Mouse (Mus musculus): Measurements from ENCODE around the gene Padi4. TPM values are rescaled to one million over a fixed set of nuclear protein-coding genes. Genes with fewer than 3 reads are reported as not detected.

Padi4 gene
- polyA plus RNA-seq, 1 experiment from 2014 or later: 0.06 TPM

- H3K4me2 ChIP-seq (replicated peaks): no peak overlapping the region
- no peak overlapping the region for H3K9ac ChIP-seq
- H3K27me3 ChIP-seq: no peaks in the 10 kb centered on the region
- H3K9me3 ChIP-seq: no peaks in the 10 kb centered on the region
- H3K27ac ChIP-seq: no peak overlapping the region
- ATAC-seq (ENCODE audit: low FRiP score, low read depth): no peak
- WGBS: 89% methylated on average over 7 of the region's 7 CpGs
- no peak overlapping the region for H3K4me3 ChIP-seq
- H3K4me1 ChIP-seq: peaks cover 7% of the 10 kb centered on the region; the same call in 1 of the 2 replicates
- H3K36me3 ChIP-seq: no peaks in the 10 kb centered on the region
Measured at GRCm38 (mm10) chr4:140761601-140762000, 12.4 kb downstream of the Padi4 start.

- Histone ChIP-seq H3K4me3 (no peak overlapping the region), H3K27me3 (peaks cover 5% of the 10 kb centered on the region), H3K9ac (no peak overlapping the region), H3K4me2 (replicated peaks) (no peak overlapping the region), H3K9me3 (no peaks in the 10 kb centered on the region), H3K27ac (no peak overlapping the region), H3K4me1 (peaks cover 7% of the 10 kb centered on the region; the same call in 1 of the 2 replicates), H3K36me3 (no peaks in the 10 kb centered on the region)
- WGBS: 76% methylated on average over 3 of the region's 3 CpGs
- no peak for ATAC-seq (ENCODE audit: low FRiP score, low read depth)
Measured at GRCm38 (mm10) chr4:140755811-140756210, 18.2 kb downstream of the Padi4 start.

GRCm38 (mm10) chr4:140753366-140753765 lies 20.7 kb downstream of the Padi4 start:
- Histone ChIP-seq H3K27me3 (peaks cover 12% of the 10 kb centered on the region), H3K27ac (no peak overlapping the region), H3K4me2 (replicated peaks) (no peak overlapping the region), H3K9ac (no peak overlapping the region), H3K36me3 (no peaks in the 10 kb centered on the region), H3K9me3 (no peaks in the 10 kb centered on the region), H3K4me1 (peaks cover 15% of the 10 kb centered on the region), H3K4me3 (no peak overlapping the region)
- WGBS: 43% methylated on average over 7 of the region's 7 CpGs
- no peak for ATAC-seq (ENCODE audit: low FRiP score, low read depth)

GRCm38 (mm10) chr4:140750328-140750727 lies 23.7 kb downstream of the Padi4 start:
- Histone ChIP-seq H3K27me3 (peaks cover 12% of the 10 kb centered on the region), H3K4me2 (replicated peaks) (0 out of 2 replicates have a peak overlapping the region, but pooled peaks have one; percentile 19), H3K9ac (0 out of 2 replicates have a peak overlapping the region, but pooled peaks have one; percentile 13), H3K27ac (no peak overlapping the region), H3K9me3 (no peaks in the 10 kb centered on the region), H3K4me1 (peaks cover 14% of the 10 kb centered on the region), H3K4me3 (no peak overlapping the region), H3K36me3 (no peaks in the 10 kb centered on the region)
- 9% methylated on average over 19 of the region's 19 CpGs for WGBS
- ATAC-seq (ENCODE audit: low FRiP score, low read depth): no peak

- peaks cover 14% of the 10 kb centered on the region for H3K4me1 ChIP-seq
- H3K9ac ChIP-seq: no peak overlapping the region
- H3K4me3 ChIP-seq: no peak overlapping the region
- H3K27me3 ChIP-seq: peaks cover 12% of the 10 kb centered on the region
- H3K27ac ChIP-seq: no peak overlapping the region
- 21% methylated on average over 12 of the region's 12 CpGs for WGBS
- no peaks in the 10 kb centered on the region for H3K36me3 ChIP-seq
- H3K9me3 ChIP-seq: no peaks in the 10 kb centered on the region
- no peak overlapping the region for H3K4me2 ChIP-seq (replicated peaks)
- no peak for ATAC-seq (ENCODE audit: low FRiP score, low read depth)
Measured at GRCm38 (mm10) chr4:140747978-140748377, 26.1 kb downstream of the Padi4 start.

- Histone ChIP-seq H3K4me1 (peaks cover 6% of the 10 kb centered on the region), H3K27ac (no peak overlapping the region), H3K4me2 (replicated peaks) (no peak overlapping the region), H3K27me3 (no peaks in the 10 kb centered on the region), H3K9me3 (no peaks in the 10 kb centered on the region), H3K36me3 (no peaks in the 10 kb centered on the region), H3K4me3 (no peak overlapping the region), H3K9ac (no peak overlapping the region)
- WGBS: 19% methylated on average over 3 of the region's 3 CpGs
- ATAC-seq (ENCODE audit: low FRiP score, low read depth): no peak
Measured at GRCm38 (mm10) chr4:140744654-140745053, 29.4 kb downstream of the Padi4 start.

GRCm38 (mm10) chr4:140743086-140743485 lies 30.9 kb downstream of the Padi4 start:
- no peak overlapping the region for H3K4me3 ChIP-seq
- peaks cover 5% of the 10 kb centered on the region for H3K4me1 ChIP-seq
- ATAC-seq (ENCODE audit: low FRiP score, low read depth): no peak; the same call in 1 of the 2 replicates
- WGBS: 40% methylated on average over 4 of the region's 4 CpGs
- H3K9ac ChIP-seq: no peak overlapping the region
- H3K27ac ChIP-seq: no peak overlapping the region
- H3K4me2 ChIP-seq (replicated peaks): no peak overlapping the region
- no peaks in the 10 kb centered on the region for H3K27me3 ChIP-seq
- H3K9me3 ChIP-seq: no peaks in the 10 kb centered on the region
- H3K36me3 ChIP-seq: no peaks in the 10 kb centered on the region

GRCm38 (mm10) chr4:140742543-140742942 lies 31.5 kb downstream of the Padi4 start, which contains the start of gene Padi6:
Gene Padi6, minus strand, starts transcription at chr4:140742643.
- no peaks in the 10 kb centered on the region for H3K27me3 ChIP-seq
- H3K4me2 ChIP-seq (replicated peaks): no peak within 1 kb of the TSS
- H3K4me3 ChIP-seq: no peak within 1 kb of the TSS
- no peak within 1 kb of the TSS for H3K27ac ChIP-seq
- no peaks in the 10 kb centered on the region for H3K36me3 ChIP-seq
- H3K4me1 ChIP-seq: no peaks in the 10 kb centered on the region
- no peak within 1 kb of the TSS for H3K9ac ChIP-seq
- no peak for ATAC-seq (ENCODE audit: low FRiP score, low read depth)
- H3K9me3 ChIP-seq: no peaks in the 10 kb centered on the region
- WGBS: 69% methylated on average over 2 of the region's 2 CpGs

GRCm38 (mm10) chr4:140741401-140741800 lies 32.6 kb downstream of the Padi4 start:
- H3K27me3 ChIP-seq: no peaks in the 10 kb centered on the region
- 91% methylated on average over 6 of the region's 6 CpGs for WGBS
- no peak overlapping the region for H3K4me2 ChIP-seq (replicated peaks)

GRCm38 (mm10) chr4:140740655-140741054 lies 33.4 kb downstream of the Padi4 start:
- Histone ChIP-seq H3K4me1 (no peaks in the 10 kb centered on the region), H3K4me2 (replicated peaks) (no peak overlapping the region), H3K36me3 (no peaks in the 10 kb centered on the region), H3K27ac (no peak overlapping the region), H3K4me3 (no peak overlapping the region), H3K9me3 (no peaks in the 10 kb centered on the region), H3K27me3 (no peaks in the 10 kb centered on the region), H3K9ac (no peak overlapping the region)
- ATAC-seq (ENCODE audit: low FRiP score, low read depth): no peak
- 83% methylated on average over 11 of the region's 11 CpGs for WGBS

More at GRCm38 (mm10) chr4:140741401-140741800, 32.6 kb downstream of the Padi4 start:
- H3K4me1 ChIP-seq: no peaks in the 10 kb centered on the region
- H3K9ac ChIP-seq: no peak overlapping the region
- no peak overlapping the region for H3K4me3 ChIP-seq
- no peak overlapping the region for H3K27ac ChIP-seq
- no peak for ATAC-seq (ENCODE audit: low FRiP score, low read depth)
- H3K36me3 ChIP-seq: no peaks in the 10 kb centered on the region
- H3K9me3 ChIP-seq: no peaks in the 10 kb centered on the region

- Histone ChIP-seq H3K4me1 (no peaks in the 10 kb centered on the region), H3K9me3 (no peaks in the 10 kb centered on the region), H3K27me3 (no peaks in the 10 kb centered on the region), H3K4me3 (no peak overlapping the region), H3K9ac (no peak overlapping the region), H3K36me3 (no peaks in the 10 kb centered on the region), H3K4me2 (replicated peaks) (no peak overlapping the region), H3K27ac (no peak overlapping the region)
- WGBS: 62% methylated on average over 7 of the region's 7 CpGs
- no peak for ATAC-seq (ENCODE audit: low FRiP score, low read depth)
Measured at GRCm38 (mm10) chr4:140732871-140733270, 41.2 kb downstream of the Padi4 start.

- WGBS: 81% methylated on average over 4 of the region's 4 CpGs
- no peak for ATAC-seq (ENCODE audit: low FRiP score, low read depth)
Measured at GRCm38 (mm10) chr4:140731654-140732053, 42.4 kb downstream of the Padi4 start.

GRCm38 (mm10) chr4:140726907-140727306 lies 47.1 kb downstream of the Padi4 start:
- Histone ChIP-seq H3K27me3 (no peaks in the 10 kb centered on the region), H3K4me2 (replicated peaks) (no peak overlapping the region), H3K4me1 (no peaks in the 10 kb centered on the region), H3K4me3 (no peak overlapping the region), H3K9me3 (no peaks in the 10 kb centered on the region), H3K9ac (no peak overlapping the region), H3K27ac (no peak overlapping the region), H3K36me3 (peaks cover 40% of the 10 kb centered on the region)
- WGBS: 84% methylated on average over 12 of the region's 12 CpGs
- ATAC-seq (ENCODE audit: low FRiP score, low read depth): no peak

More at GRCm38 (mm10) chr4:140731654-140732053, 42.4 kb downstream of the Padi4 start:
- H3K27ac ChIP-seq: no peak overlapping the region
- no peaks in the 10 kb centered on the region for H3K4me1 ChIP-seq
- H3K9me3 ChIP-seq: no peaks in the 10 kb centered on the region
- no peaks in the 10 kb centered on the region for H3K27me3 ChIP-seq
- H3K4me3 ChIP-seq: no peak overlapping the region
- no peak overlapping the region for H3K9ac ChIP-seq
- peaks cover 4% of the 10 kb centered on the region for H3K36me3 ChIP-seq
- no peak overlapping the region for H3K4me2 ChIP-seq (replicated peaks)
